Mouse (Mus musculus): ENCODE results near the gene Stk11ip.

GRCm38 (mm10) chr1:75503651-75503980 is 17.7 kb upstream of the Stk11ip start:
- TF ChIP-seq CTCF (IDR thresholded peaks at IDR 0.05) = no peak
- no peak for TF ChIP-seq POLR2A (IDR thresholded peaks at IDR 0.05; ENCODE audit: insufficient read depth, low read depth, low read length)
